25 mouse cellular contexts compared by ENCODE assay signal in the genomic region with DNA sequence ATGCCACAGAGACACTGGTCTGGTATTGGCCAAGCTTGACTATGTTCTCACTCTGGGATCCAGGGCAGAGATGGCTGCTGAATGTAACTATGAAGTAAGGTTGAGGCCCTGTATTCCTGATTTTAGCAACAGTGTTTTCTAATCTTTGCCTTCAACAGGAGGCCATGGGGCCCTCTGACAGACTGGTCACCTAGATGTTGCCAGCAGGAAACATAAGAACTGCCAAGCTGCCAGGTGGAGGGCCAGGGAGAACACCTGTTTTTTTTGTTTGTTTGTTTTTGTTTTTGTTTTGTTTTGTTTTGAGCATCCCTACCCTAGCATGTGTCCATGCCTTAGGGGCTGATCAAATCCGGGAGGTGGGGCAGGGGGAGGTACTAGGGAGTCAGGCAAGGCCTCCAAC.
DNase-seq lines count a peak whose midpoint lies in the region; ATAC-seq and TF ChIP-seq lines count a peak whose summit lies in the region.
"Had no signal": no experiment of that assay in that cellular context is flagged by ENCODE, and none has a peak within 500 bp of the region (broad histone marks: within the 10 kb centered on the region; RNA-seq: fewer than 3 reads in every experiment).

No protein-coding gene starts in this region.

- no peak for TF ChIP-seq CTCF in cerebellum, adult 2 months (IDR thresholded peaks at IDR 0.05; ENCODE audit: borderline replicate concordance, insufficient read depth, low read depth, low read length)

- 37% methylated on average over 1 of the region's 1 CpGs for WGBS in cerebellum, adult 2 months

- TF ChIP-seq POLR2A in cerebellum, adult 2 months (IDR thresholded peaks at IDR 0.05; ENCODE audit: borderline replicate concordance, insufficient read depth, low read length) = no peak

- peaks cover 25% of the 10 kb centered on the region for H3K4me1 ChIP-seq in cerebellum, adult 2 months (ENCODE audit: control insufficient read depth, insufficient read depth, low read length)

- H3K27ac ChIP-seq in cerebellum, adult 2 months (ENCODE audit: insufficient read depth, low read length) = peak overlapping the region; percentile 55
- H3K27ac ChIP-seq: forebrain, embryonic 10.5 days; forebrain, embryonic 13.5 days; heart, adult 2 months; heart, embryonic 10.5 days; heart, embryonic 13.5 days; hindbrain, embryonic 14.5 days; hindbrain, postnatal 0 days had no signal

- H3K4me3 ChIP-seq in cerebellum, adult 2 months (replicated peaks; ENCODE audit: insufficient read depth, low read depth, low read length) = no peak overlapping the region
- H3K4me3 ChIP-seq: forebrain, embryonic 10.5 days; forebrain, embryonic 13.5 days; heart, adult 2 months; heart, embryonic 10.5 days; heart, embryonic 13.5 days had no signal

- no peak for ATAC-seq in frontal cortex, adult (ENCODE audit: low TSS enrichment)
- ATAC-seq: CD4-positive, CD25-positive, alpha-beta regulatory T cell, adult 4 months; forebrain, embryonic 13.5 days; forebrain, postnatal 0 days; hindbrain, postnatal 0 days; inflammation-experienced regulatory T-cells, adult 6 months; intestine, embryonic 16.5 days had no signal

- DNase-seq in cerebellum, adult 2 months = peak; percentile 42 to 54
- no peak for DNase-seq in cerebellum, adult 11 months
- DNase-seq in brain, adult 2 months (ENCODE audit: low read depth, low spot score) = peak; percentile 56
- peak; percentile 66 for DNase-seq in cerebellum, adult 9-10 months
- DNase-seq in cerebellum, postnatal 25 days = peak; percentile 42 to 51
- no peak for DNase-seq in gastrocnemius, postnatal 25 days
- DNase-seq: adrenal gland, adult 2 months; adrenal gland, postnatal 14 days; forebrain, postnatal 0 days; gastrocnemius, postnatal 36 days; heart, adult 2 months; heart, postnatal 14 days; heart, postnatal 4 days; kidney, adult 18-20 months; kidney, adult 9 months had no signal

- H3K27me3 ChIP-seq in cerebellum, adult 2 months (ENCODE audit: control insufficient read depth, insufficient read depth, low read length) = no peaks in the 10 kb centered on the region
- H3K27me3 ChIP-seq: forebrain, embryonic 13.5 days had no signal

Comparison
In these comparisons a context has a peak if more than half of its experiments do, and no peak if none do; other contexts are left out.
1. DNase-seq: peak in cerebellum, adult 2 months (2 of 2), brain, adult 2 months (single experiment), cerebellum, adult 9-10 months (single experiment) and cerebellum, postnatal 25 days (2 of 2); none in cerebellum, adult 11 months (single experiment) and gastrocnemius, postnatal 25 days (single experiment).